Mouse (Mus musculus) midbrain, embryonic 14.5 days (tissue): ENCODE data around the gene Gstp2. TPM values are rescaled to one million over a fixed set of nuclear protein-coding genes. Genes with fewer than 3 reads are reported as not detected.

Experiments
- ATAC-seq: fragments of 200-750 bp; cut with Nextera tagmentation; 2 replicates; pipeline ENCODE4 v1.8.0; 2017; ENCODE audit warnings: moderate number of reproducible peaks, moderate library complexity; ENCODE audit not compliant: low FRiP score, low TSS enrichment
- DNase-seq: peaks from one replicate; pipeline ENCODE4 v3.0.0-alpha.2; 2015
- H3K27ac ChIP-seq: fragments of 300-500 bp; sonication (generic); replicated peaks from 2 replicates; pipeline ENCODE4 v1.5.1; 2014; ENCODE audit warnings: mild to moderate bottlenecking, low read depth, low read length, moderate library complexity
- H3K27me3 ChIP-seq: fragments of 300-500 bp; sonication (generic); 2 replicates; pipeline ENCODE4 v1.6.1; 2014; ENCODE audit warnings: low read length, control low read depth, mixed read lengths; ENCODE audit not compliant: control insufficient read depth, insufficient read depth
- H3K36me3 ChIP-seq: fragments of 300-500 bp; sonication (generic); 2 replicates; pipeline ENCODE4 v1.6.1; 2014; ENCODE audit warnings: low read length, control low read depth; ENCODE audit not compliant: control insufficient read depth, insufficient read depth
- H3K4me1 ChIP-seq: fragments of 300-500 bp; sonication (generic); 2 replicates; pipeline ENCODE4 v1.6.1; 2014; ENCODE audit warnings: mild to moderate bottlenecking, antibody characterized with exemption, low read length, control low read depth; ENCODE audit not compliant: control insufficient read depth, insufficient read depth
- H3K4me2 ChIP-seq: fragments of 300-500 bp; sonication (generic); 2 replicates; pipeline ENCODE4 v1.6.1; 2014; ENCODE audit warnings: mild to moderate bottlenecking, low read length, moderate library complexity
- H3K4me3 ChIP-seq: fragments of 300-500 bp; sonication (generic); replicated peaks from 2 replicates; pipeline ENCODE4 v1.5.1; 2014; ENCODE audit warnings: low read depth, low read length
- H3K9ac ChIP-seq: fragments of 300-500 bp; sonication (generic); replicated peaks from 2 replicates; pipeline ENCODE4 v1.6.1; 2014; ENCODE audit warnings: mild to moderate bottlenecking, low read length, moderate library complexity
- H3K9me3 ChIP-seq: fragments of 300-500 bp; sonication (generic); 2 replicates; pipeline ENCODE4 v1.6.1; 2016; ENCODE audit warnings: low read length, control low read depth, mixed read lengths; ENCODE audit not compliant: control insufficient read depth
- WGBS: fragments of 180-500 bp; shearing (Covaris S2); extraction: QIAGEN DNeasy Blood & Tissue Kit; methylation state at CpG from one replicate; pipeline ENCODE4 v1.1.7; 2014; 5-methylcytosine and 5-hydroxymethylcytosine counted together
- polyA plus RNA-seq: library from polyadenylated mRNA; unstranded; fragments of >200 nt; fragmentation: Nextera tagmentation; extraction: Ambion mirVana; gene quantifications from 2 replicates; pipeline ENCODE4 v1.2.1, GENCODE M21; 2014

Gene Gstp2
- polyA plus RNA-seq, 1 experiment from 2014 or later: 1.9 TPM

- H3K9ac ChIP-seq: no peak overlapping the region
- no peak overlapping the region for H3K27ac ChIP-seq
- H3K27me3 ChIP-seq: no peaks in the 10 kb centered on the region
- no peak for DNase-seq
- 0 out of 2 replicates have a peak, but pooled peaks cover 4% of the 10 kb centered on the region for H3K4me1 ChIP-seq
- WGBS: 68% methylated on average over 12 of the region's 12 CpGs
- ATAC-seq: no peak
- H3K9me3 ChIP-seq: no peaks in the 10 kb centered on the region
- H3K4me2 ChIP-seq: peak overlapping the region; percentile 24; the same call in 1 of the 2 replicates
- no peak overlapping the region for H3K4me3 ChIP-seq
- H3K36me3 ChIP-seq: no peaks in the 10 kb centered on the region
These were observed 9.3 kb downstream of the Gstp2 start for GRCm38 (mm10) chr19:4036327-4037045.

- Histone ChIP-seq H3K9ac (no peak overlapping the region), H3K27me3 (no peaks in the 10 kb centered on the region), H3K4me2 (no peak overlapping the region), H3K9me3 (no peaks in the 10 kb centered on the region), H3K27ac (no peak overlapping the region), H3K4me1 (0 out of 2 replicates have a peak, but pooled peaks cover 4% of the 10 kb centered on the region), H3K4me3 (no peak overlapping the region), H3K36me3 (no peaks in the 10 kb centered on the region)
- WGBS: 48% methylated on average over 5 of the region's 5 CpGs
- DNase-seq (no peak), ATAC-seq (no peak)
These were observed 12.1 kb downstream of the Gstp2 start for GRCm38 (mm10) chr19:4033742-4034141.

- Histone ChIP-seq H3K4me2 (no peak overlapping the region), H3K27me3 (no peaks in the 10 kb centered on the region), H3K36me3 (no peaks in the 10 kb centered on the region), H3K27ac (no peak overlapping the region), H3K4me3 (no peak overlapping the region), H3K9ac (no peak overlapping the region), H3K9me3 (no peaks in the 10 kb centered on the region), H3K4me1 (0 out of 2 replicates have a peak, but pooled peaks cover 4% of the 10 kb centered on the region)
- WGBS: 85% methylated on average over 3 of the region's 3 CpGs
- DNase-seq: no peak
- ATAC-seq: no peak
These were observed 12.5 kb downstream of the Gstp2 start for GRCm38 (mm10) chr19:4033298-4033697.

GRCm38 (mm10) chr19:4032668-4033067 lies 13.2 kb downstream of the Gstp2 start:
- ATAC-seq (no peak), DNase-seq (no peak)
- no peaks in the 10 kb centered on the region for H3K36me3 ChIP-seq
- no peak overlapping the region for H3K9ac ChIP-seq
- no peaks in the 10 kb centered on the region for H3K9me3 ChIP-seq
- no peak overlapping the region for H3K4me2 ChIP-seq
- 0 out of 2 replicates have a peak, but pooled peaks cover 4% of the 10 kb centered on the region for H3K4me1 ChIP-seq
- H3K27me3 ChIP-seq: no peaks in the 10 kb centered on the region
- 57% methylated on average over 7 of the region's 7 CpGs for WGBS
- no peak overlapping the region for H3K27ac ChIP-seq
- no peak overlapping the region for H3K4me3 ChIP-seq

GRCm38 (mm10) chr19:4027576-4027975 lies 18.2 kb downstream of the Gstp2 start:
- H3K9me3 ChIP-seq: no peaks in the 10 kb centered on the region
- H3K4me1 ChIP-seq: no peaks in the 10 kb centered on the region
- DNase-seq (no peak), ATAC-seq (no peak)
- no peak overlapping the region for H3K4me3 ChIP-seq
- no peaks in the 10 kb centered on the region for H3K36me3 ChIP-seq
- H3K27ac ChIP-seq: no peak overlapping the region
- no peak overlapping the region for H3K9ac ChIP-seq
- H3K4me2 ChIP-seq: no peak overlapping the region
- H3K27me3 ChIP-seq: no peaks in the 10 kb centered on the region

GRCm38 (mm10) chr19:4023185-4023584 lies 22.6 kb downstream of the Gstp2 start:
- no peak overlapping the region for H3K4me3 ChIP-seq
- H3K9me3 ChIP-seq: no peaks in the 10 kb centered on the region
- DNase-seq (no peak), ATAC-seq (no peak)
- no peaks in the 10 kb centered on the region for H3K27me3 ChIP-seq
- 80% methylated on average over 7 of the region's 7 CpGs for WGBS
- no peaks in the 10 kb centered on the region for H3K36me3 ChIP-seq
- no peaks in the 10 kb centered on the region for H3K4me1 ChIP-seq
- H3K4me2 ChIP-seq: no peak overlapping the region
- no peak overlapping the region for H3K27ac ChIP-seq
- no peak overlapping the region for H3K9ac ChIP-seq

- Histone ChIP-seq H3K4me2 (no peak overlapping the region), H3K27me3 (no peaks in the 10 kb centered on the region)
These were observed 26.9 kb downstream of the Gstp2 start for GRCm38 (mm10) chr19:4018743-4019583.

GRCm38 (mm10) chr19:4017921-4018587 lies 27.8 kb downstream of the Gstp2 start:
- H3K27ac ChIP-seq: no peak overlapping the region
- H3K4me2 ChIP-seq: no peak overlapping the region
- H3K27me3 ChIP-seq: no peaks in the 10 kb centered on the region
- DNase-seq (no peak), ATAC-seq (no peak)
- H3K9me3 ChIP-seq: no peaks in the 10 kb centered on the region
- H3K4me1 ChIP-seq: no peaks in the 10 kb centered on the region
- no peak overlapping the region for H3K9ac ChIP-seq
- WGBS: 65% methylated on average over 10 of the region's 10 CpGs
- H3K36me3 ChIP-seq: no peaks in the 10 kb centered on the region
- H3K4me3 ChIP-seq: no peak overlapping the region

More at GRCm38 (mm10) chr19:4018743-4019583, 26.9 kb downstream of the Gstp2 start:
- no peaks in the 10 kb centered on the region for H3K36me3 ChIP-seq
- H3K9me3 ChIP-seq: no peaks in the 10 kb centered on the region
- H3K27ac ChIP-seq: no peak overlapping the region
- no peak overlapping the region for H3K4me3 ChIP-seq
- H3K9ac ChIP-seq: no peak overlapping the region; the same call in 1 of the 2 replicates
- ATAC-seq (0 out of 2 replicates have a peak, but pooled peaks have one; percentile 43), DNase-seq (peak; percentile 88)
- no peaks in the 10 kb centered on the region for H3K4me1 ChIP-seq
- 27% methylated on average over 18 of the region's 18 CpGs for whole genome bisulfite sequencing
